23 mouse cellular contexts compared by ENCODE assay signal in genomic region chr13:98607885-98608477, GRCm38 (mm10). TPM values are rescaled to one million over a fixed set of nuclear protein-coding genes. Genes with fewer than 3 reads are reported as not detected.
DNase-seq lines count a peak whose midpoint lies in the region; ATAC-seq and TF ChIP-seq lines count a peak whose summit lies in the region.
"Had no signal": no experiment of that assay in that cellular context is flagged by ENCODE, and none has a peak within 500 bp of the region (broad histone marks: within the 10 kb centered on the region; RNA-seq: fewer than 3 reads in every experiment).

No protein-coding gene starts in this region.

- no peak overlapping the region for H3K27ac ChIP-seq in hindbrain, postnatal 0 days
- no peak overlapping the region for H3K27ac ChIP-seq in hindbrain, embryonic 13.5 days
- H3K27ac ChIP-seq: embryonic facial prominence, embryonic 12.5 days; forebrain, embryonic 15.5 days; heart, embryonic 15.5 days; limb, embryonic 10.5 days; midbrain, embryonic 13.5 days; neural tube, embryonic 12.5 days had no signal

- no peaks in the 10 kb centered on the region for H3K27me3 ChIP-seq in hindbrain, postnatal 0 days (ENCODE audit: insufficient read depth, low read length)
- no peaks in the 10 kb centered on the region for H3K27me3 ChIP-seq in hindbrain, embryonic 13.5 days
- H3K27me3 ChIP-seq: embryonic facial prominence, embryonic 12.5 days; forebrain, embryonic 15.5 days; heart, embryonic 15.5 days; midbrain, embryonic 13.5 days; neural tube, embryonic 12.5 days had no signal

- H3K4me1 ChIP-seq in hindbrain, postnatal 0 days (ENCODE audit: insufficient read depth, low read length) = no peaks in the 10 kb centered on the region
- 0 out of 2 replicates have a peak, but pooled peaks cover 5% of the 10 kb centered on the region for H3K4me1 ChIP-seq in hindbrain, embryonic 13.5 days (replicated peaks)
- H3K4me1 ChIP-seq: embryonic facial prominence, embryonic 12.5 days; forebrain, embryonic 15.5 days; heart, embryonic 15.5 days; midbrain, embryonic 13.5 days; neural tube, embryonic 12.5 days had no signal

- 60% methylated on average over 9 of the region's 9 CpGs for WGBS in hindbrain, postnatal 0 days
- WGBS in hindbrain, embryonic 13.5 days = 70% methylated on average over 9 of the region's 9 CpGs

- H3K9ac ChIP-seq in hindbrain, postnatal 0 days (replicated peaks; ENCODE audit: low read length) = no peak overlapping the region
- H3K9ac ChIP-seq in hindbrain, embryonic 13.5 days = no peak overlapping the region
- H3K9ac ChIP-seq: embryonic facial prominence, embryonic 12.5 days; forebrain, embryonic 15.5 days; heart, embryonic 15.5 days; liver, postnatal 0 days; midbrain, embryonic 13.5 days; neural tube, embryonic 12.5 days had no signal

- H3K36me3 ChIP-seq in hindbrain, postnatal 0 days (ENCODE audit: insufficient read depth, low read length) = no peaks in the 10 kb centered on the region
- no peaks in the 10 kb centered on the region for H3K36me3 ChIP-seq in hindbrain, embryonic 13.5 days
- H3K36me3 ChIP-seq: embryonic facial prominence, embryonic 12.5 days; forebrain, embryonic 15.5 days; heart, embryonic 15.5 days; limb, embryonic 10.5 days; midbrain, embryonic 13.5 days; neural tube, embryonic 12.5 days had no signal

- no peak for ATAC-seq in hindbrain, postnatal 0 days
- ATAC-seq in hindbrain, embryonic 13.5 days (ENCODE audit: low FRiP score) = no peak
- ATAC-seq: forebrain, embryonic 15.5 days; hindbrain, embryonic 16.5 days; liver, postnatal 0 days; midbrain, embryonic 13.5 days had no signal

- TF ChIP-seq CTCF in hindbrain, postnatal 0 days (IDR thresholded peaks at IDR 0.05; ENCODE audit: low read depth) = peak; percentile 21; the same call in 1 of the 2 replicates

- H3K9me3 ChIP-seq in hindbrain, postnatal 0 days (ENCODE audit: low read length) = 0 out of 2 replicates have a peak, but pooled peaks cover 5% of the 10 kb centered on the region
- H3K9me3 ChIP-seq in hindbrain, embryonic 13.5 days = peaks cover 2% of the 10 kb centered on the region; the same call in 1 of the 2 replicates
- H3K9me3 ChIP-seq: forebrain, embryonic 15.5 days; heart, embryonic 15.5 days had no signal

- no peak overlapping the region for H3K4me3 ChIP-seq in hindbrain, postnatal 0 days (ENCODE audit: low read length)
- H3K4me3 ChIP-seq in hindbrain, embryonic 13.5 days = no peak overlapping the region
- H3K4me3 ChIP-seq: embryonic facial prominence, embryonic 12.5 days; erythroblast, embryonic 14.5 days; forebrain, embryonic 15.5 days; heart, embryonic 15.5 days; limb, embryonic 10.5 days; midbrain, embryonic 13.5 days; neural tube, embryonic 12.5 days had no signal

- H3K4me2 ChIP-seq in hindbrain, postnatal 0 days (ENCODE audit: low read depth, low read length) = no peak overlapping the region
- no peak overlapping the region for H3K4me2 ChIP-seq in hindbrain, embryonic 13.5 days
- H3K4me2 ChIP-seq: embryonic facial prominence, embryonic 12.5 days; forebrain, embryonic 15.5 days; heart, embryonic 15.5 days; midbrain, embryonic 13.5 days; neural tube, embryonic 12.5 days had no signal

- peak; percentile 27 for DNase-seq in hindbrain, postnatal 0 days (ENCODE audit: low spot score)
- peak; percentile 27 for DNase-seq in kidney, postnatal 14 days
- DNase-seq in kidney, postnatal 25 days = no peak
- DNase-seq in lung, postnatal 36 days = peak; percentile 22
- no peak for DNase-seq in lung, adult 18-20 months
- DNase-seq in layer of hippocampus, postnatal 14 days (ENCODE audit: low spot score in 2 of 2) = no peak
- DNase-seq: cerebellum, adult 8-10 months; gastrocnemius, postnatal 25 days; heart, postnatal 4 days; layer of hippocampus, postnatal 36 days; liver, postnatal 0 days; thymus, postnatal 4 days had no signal

RNA-seq across cellular contexts. Expression of gene Tmem174, which starts 29.2 kb away (rescaled TPM):
- total RNA-seq in hindbrain, postnatal 0 days (2014; rRNA removed) = not detected in 2 replicates
- 0.10 TPM in 1 of 2 replicates, not detected in the other for polyA plus RNA-seq in hindbrain, postnatal 0 days (2015; fragmentation: Nextera tagmentation; extraction: Ambion mirVana)
- not detected in 2 replicates for polyA plus RNA-seq in hindbrain, embryonic 13.5 days (2015; fragmentation: Nextera tagmentation; extraction: Ambion mirVana)
- not detected for total RNA-seq in layer of hippocampus, postnatal 14 days (2021)
- total RNA-seq: gastrocnemius, postnatal 25 days; heart, adult 8-10 months; heart, postnatal 4 days; liver, adult 2 months had no signal
- polyA plus RNA-seq: embryonic facial prominence, embryonic 12.5 days; erythroblast, embryonic 14.5 days; forebrain, embryonic 15.5 days; heart, embryonic 15.5 days; limb, embryonic 10.5 days; liver, adult 2 months; liver, postnatal 0 days; midbrain, embryonic 13.5 days; neural tube, embryonic 12.5 days had no signal

Comparison
In these comparisons a context has a peak if more than half of its experiments do, and no peak if none do; other contexts are left out.
1. DNase-seq: peak in hindbrain, postnatal 0 days (single experiment), kidney, postnatal 14 days (single experiment) and lung, postnatal 36 days (single experiment); none in kidney, postnatal 25 days (0 of 2), lung, adult 18-20 months (0 of 2) and layer of hippocampus, postnatal 14 days (0 of 2).